Mouse (Mus musculus) lung, embryonic 14.5 days (tissue): ENCODE data around the gene Arhgap42. TPM values are rescaled to one million over a fixed set of nuclear protein-coding genes. Genes with fewer than 3 reads are reported as not detected.
A peak's percentile ranks its signal among the peaks of the same experiment; 100 is the strongest.

Experiments
- ATAC-seq: fragments of 200-750 bp; cut with Nextera tagmentation; 2 replicates; pipeline ENCODE4 v1.8.0; 2017; ENCODE audit warnings: mild to moderate bottlenecking, moderate TSS enrichment, moderate library complexity; ENCODE audit not compliant: insufficient read depth
- DNase-seq: peaks from one replicate; pipeline ENCODE4 v3.0.0-alpha.2; 2015
- H3K27ac ChIP-seq: fragments of 300-500 bp; sonication (generic); 2 replicates; pipeline ENCODE4 v1.5.1; 2014; ENCODE audit warnings: low read depth, mild to moderate bottlenecking, moderate library complexity
- H3K27me3 ChIP-seq: fragments of 300-500 bp; sonication (generic); 2 replicates; pipeline ENCODE4 v1.6.1; 2014; ENCODE audit warnings: low read length, control low read depth; ENCODE audit not compliant: insufficient read depth
- H3K36me3 ChIP-seq: fragments of 300-500 bp; sonication (generic); 2 replicates; pipeline ENCODE4 v1.6.1; 2014; ENCODE audit warnings: control low read depth; ENCODE audit not compliant: insufficient read depth
- H3K4me1 ChIP-seq: fragments of 300-500 bp; sonication (generic); 2 replicates; pipeline ENCODE4 v1.6.1; 2014; ENCODE audit warnings: antibody characterized with exemption, control low read depth; ENCODE audit not compliant: insufficient read depth
- H3K4me2 ChIP-seq: fragments of 300-500 bp; sonication (generic); 2 replicates; pipeline ENCODE4 v1.6.1; 2014; ENCODE audit warnings: mild to moderate bottlenecking
- H3K4me3 ChIP-seq: fragments of 300-500 bp; sonication (generic); 2 replicates; pipeline ENCODE4 v1.5.1; 2014; ENCODE audit warnings: low read depth, low read length
- H3K9ac ChIP-seq: fragments of 300-500 bp; sonication (generic); 2 replicates; pipeline ENCODE4 v1.6.1; 2014
- H3K9me3 ChIP-seq: fragments of 300-500 bp; sonication (generic); 2 replicates; pipeline ENCODE4 v1.6.1; 2016; ENCODE audit warnings: low read depth, low read length, control low read depth
- CTCF ChIP-seq: IDR thresholded peaks from 2 replicates; pipeline ENCODE4 v1.5.1; 2016; ENCODE audit warnings: antibody characterized with exemption, low read depth
- WGBS: fragments of 180-500 bp; shearing (Covaris S2); extraction: QIAGEN DNeasy Blood & Tissue Kit; methylation state at CpG from one replicate; pipeline ENCODE4 v1.1.7; 2014; 5-methylcytosine and 5-hydroxymethylcytosine counted together
- polyA plus RNA-seq: library from polyadenylated mRNA; unstranded; fragments of >200 nt; fragmentation: Nextera tagmentation; extraction: Ambion mirVana; gene quantifications from 2 replicates; pipeline ENCODE4 v1.2.1, GENCODE M21; 2014

Arhgap42 gene
- polyA plus RNA-seq, 1 experiment from 2014 or later = 45.8 TPM

- WGBS = 72% methylated on average over 4 of the region's 4 CpGs
Observed at GRCm38 (mm10) chr9:9101055-9101454, 137.8 kb downstream of the Arhgap42 start.

DNA sequence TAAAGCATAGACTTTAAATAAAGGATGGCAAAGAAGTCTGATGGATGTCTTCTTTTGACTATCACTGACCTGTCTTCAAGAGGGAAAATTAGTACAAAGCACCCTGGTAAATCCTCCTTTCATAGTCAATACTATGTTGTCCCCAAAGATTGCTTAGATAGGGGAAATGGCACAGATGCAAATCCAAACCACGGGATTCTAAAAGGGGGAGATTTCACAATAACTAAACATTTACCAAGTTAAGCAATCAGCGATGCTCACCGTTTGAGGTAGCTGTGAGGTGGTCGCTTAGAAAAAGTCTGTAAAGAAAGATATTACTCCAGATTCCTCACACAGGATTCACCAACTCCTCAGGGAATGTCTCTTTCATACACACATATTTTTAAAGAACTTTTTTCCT, 141.1 kb downstream of the Arhgap42 start:
- TF ChIP-seq CTCF = no peak

More at GRCm38 (mm10) chr9:9101055-9101454, 137.8 kb downstream of the Arhgap42 start:
- H3K4me1 ChIP-seq = no peaks in the 10 kb centered on the region
- TF ChIP-seq CTCF = no peak
- no peak overlapping the region for H3K4me3 ChIP-seq
- no peaks in the 10 kb centered on the region for H3K36me3 ChIP-seq
- ATAC-seq (no peak), DNase-seq (peak; percentile 37)
- H3K27me3 ChIP-seq = no peaks in the 10 kb centered on the region
- no peak overlapping the region for H3K9ac ChIP-seq
- H3K27ac ChIP-seq = no peak overlapping the region
- H3K4me2 ChIP-seq = no peak overlapping the region
- no peaks in the 10 kb centered on the region for H3K9me3 ChIP-seq

GRCm38 (mm10) chr9:9096761-9097160, 142.1 kb downstream of the Arhgap42 start:
- Histone ChIP-seq H3K4me3 (no peak overlapping the region), H3K9me3 (no peaks in the 10 kb centered on the region), H3K27me3 (no peaks in the 10 kb centered on the region), H3K36me3 (no peaks in the 10 kb centered on the region), H3K27ac (no peak overlapping the region), H3K9ac (no peak overlapping the region), H3K4me1 (no peaks in the 10 kb centered on the region), H3K4me2 (no peak overlapping the region)
- no peak for ATAC-seq
- TF ChIP-seq CTCF = no peak
- DNase-seq = no peak
- 83% methylated on average over 1 of the region's 1 CpGs for WGBS

More for the DNA sequence above, 141.1 kb downstream of the Arhgap42 start:
- no peaks in the 10 kb centered on the region for H3K4me1 ChIP-seq
- DNase-seq (no peak), ATAC-seq (no peak)
- no peaks in the 10 kb centered on the region for H3K36me3 ChIP-seq
- no peak overlapping the region for H3K27ac ChIP-seq
- H3K9me3 ChIP-seq = no peaks in the 10 kb centered on the region
- H3K4me3 ChIP-seq = no peak overlapping the region
- H3K4me2 ChIP-seq = no peak overlapping the region
- H3K9ac ChIP-seq = no peak overlapping the region
- 85% methylated on average over 4 of the region's 4 CpGs for WGBS
- H3K27me3 ChIP-seq = no peaks in the 10 kb centered on the region

- peak; percentile 28 for DNase-seq
- no peak; the same call in 1 of the 2 replicates for ATAC-seq
- no peaks in the 10 kb centered on the region for H3K9me3 ChIP-seq
- H3K4me2 ChIP-seq = no peak overlapping the region
- no peak for TF ChIP-seq CTCF
- H3K36me3 ChIP-seq = no peaks in the 10 kb centered on the region
- no peak overlapping the region for H3K4me3 ChIP-seq
- no peak overlapping the region for H3K9ac ChIP-seq
- 64% methylated on average over 1 of the region's 1 CpGs for WGBS
- H3K27me3 ChIP-seq = no peaks in the 10 kb centered on the region
- H3K4me1 ChIP-seq = no peaks in the 10 kb centered on the region
- no peak overlapping the region for H3K27ac ChIP-seq
Observed at GRCm38 (mm10) chr9:9093096-9093495, 145.8 kb downstream of the Arhgap42 start.

- Histone ChIP-seq H3K4me1 (no peaks in the 10 kb centered on the region), H3K9ac (no peak overlapping the region), H3K4me2 (no peak overlapping the region), H3K27me3 (no peaks in the 10 kb centered on the region), H3K27ac (no peak overlapping the region), H3K9me3 (no peaks in the 10 kb centered on the region), H3K4me3 (no peak overlapping the region), H3K36me3 (no peaks in the 10 kb centered on the region)
- WGBS = 73% methylated on average over 2 of the region's 2 CpGs
- ATAC-seq (no peak), DNase-seq (peak; percentile 25)
- peak; percentile 42 for TF ChIP-seq CTCF
Observed at GRCm38 (mm10) chr9:9083441-9083840, 155.5 kb downstream of the Arhgap42 start.

GRCm38 (mm10) chr9:9052920-9053319, 186.0 kb downstream of the Arhgap42 start:
- no peak for DNase-seq
- H3K9me3 ChIP-seq = no peaks in the 10 kb centered on the region
- H3K27ac ChIP-seq = no peak overlapping the region
- ATAC-seq = no peak
- no peak overlapping the region for H3K9ac ChIP-seq
- H3K4me1 ChIP-seq = no peaks in the 10 kb centered on the region
- peaks cover 4% of the 10 kb centered on the region; the same call in 1 of the 2 replicates for H3K36me3 ChIP-seq
- no peak overlapping the region for H3K4me3 ChIP-seq
- no peak for TF ChIP-seq CTCF
- H3K4me2 ChIP-seq = no peak overlapping the region
- no peaks in the 10 kb centered on the region for H3K27me3 ChIP-seq

- ATAC-seq (peak; percentile 49; the same call in 1 of the 2 replicates), DNase-seq (peak; percentile 82)
- TF ChIP-seq CTCF = peak; percentile 60
- Histone ChIP-seq H3K4me1 (no peaks in the 10 kb centered on the region), H3K9ac (no peak overlapping the region), H3K4me3 (no peak overlapping the region), H3K27me3 (no peaks in the 10 kb centered on the region), H3K27ac (no peak overlapping the region), H3K36me3 (no peaks in the 10 kb centered on the region), H3K4me2 (no peak overlapping the region), H3K9me3 (no peaks in the 10 kb centered on the region)
- 45% methylated on average over 5 of the region's 5 CpGs for WGBS
Observed at GRCm38 (mm10) chr9:9051184-9051583, 187.7 kb downstream of the Arhgap42 start.

DNA sequence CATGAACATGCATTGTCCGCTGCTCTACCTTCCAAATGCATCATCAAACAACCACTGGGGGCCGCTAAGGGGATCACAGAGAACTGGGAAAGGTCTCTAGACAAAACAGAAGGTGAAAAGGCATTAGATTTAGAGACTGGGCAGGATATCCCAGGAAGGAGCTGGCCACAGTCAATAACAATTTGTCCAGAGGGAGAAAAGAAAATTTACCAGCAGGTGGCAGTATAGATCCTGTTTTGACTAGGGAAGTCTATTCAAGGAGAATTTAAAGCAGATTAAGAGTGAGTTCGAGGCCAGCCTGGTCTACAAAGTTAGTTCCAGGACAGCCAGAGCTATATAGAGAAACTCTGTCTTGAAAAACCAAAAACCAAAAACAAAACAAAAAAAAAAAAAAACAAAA, 189.7 kb downstream of the Arhgap42 start:
- H3K27ac ChIP-seq = no peak overlapping the region

More for the DNA sequence above, 189.7 kb downstream of the Arhgap42 start:
- ATAC-seq (no peak), DNase-seq (peak; percentile 85)
- peaks cover 7% of the 10 kb centered on the region; the same call in 1 of the 2 replicates for H3K36me3 ChIP-seq
- no peak overlapping the region for H3K9ac ChIP-seq
- no peaks in the 10 kb centered on the region for H3K9me3 ChIP-seq
- H3K27me3 ChIP-seq = no peaks in the 10 kb centered on the region
- no peak overlapping the region for H3K4me3 ChIP-seq
- no peak overlapping the region for H3K4me2 ChIP-seq
- no peaks in the 10 kb centered on the region for H3K4me1 ChIP-seq
- 57% methylated on average over 3 of the region's 3 CpGs for WGBS
- peak; percentile 42 for TF ChIP-seq CTCF
